Mouse (Mus musculus): Measurements from ENCODE around the gene Rhog.

DNA sequence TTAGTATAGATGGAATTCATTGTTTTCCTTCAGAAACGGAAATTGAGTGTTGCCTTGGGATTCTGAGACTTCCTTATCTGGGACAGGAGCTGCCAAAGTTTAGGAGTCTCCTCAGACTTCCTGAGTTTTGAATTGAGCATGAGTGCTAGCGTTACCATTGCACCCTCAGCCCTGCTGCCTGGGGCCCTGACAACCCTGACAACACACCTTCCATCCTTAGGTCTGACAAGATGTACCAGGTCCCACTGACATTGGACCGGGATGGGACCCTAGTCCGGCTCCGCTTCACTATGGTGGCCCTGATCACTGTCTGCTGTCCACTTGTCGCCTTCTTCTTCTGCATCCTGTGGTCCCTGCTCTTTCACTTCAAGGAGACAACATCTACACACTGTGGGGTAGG lies 29.8 kb downstream of the Rhog start:
- TF ChIP-seq POLR2A (IDR thresholded peaks at IDR 0.05; ENCODE audit: insufficient read length, low read depth) (no peak), MAX (IDR thresholded peaks at IDR 0.05; ENCODE audit: low read depth) (no peak), TCF12 (IDR thresholded peaks at IDR 0.05; ENCODE audit: insufficient read depth, poor library complexity, severe bottlenecking) (no peak), MYOD1 (IDR thresholded peaks at IDR 0.05; ENCODE audit: control insufficient read depth in 1 of 3, insufficient read length in 2 of 3, low read depth in 2 of 3) (no peak), POLR2AphosphoS2 (IDR thresholded peaks at IDR 0.05; ENCODE audit: insufficient read length, low read depth) (no peak), USF1 (IDR thresholded peaks at IDR 0.05; ENCODE audit: low read depth) (no peak), MYOG (IDR thresholded peaks at IDR 0.05; ENCODE audit: control insufficient read depth in 1 of 3, insufficient read depth in 1 of 3, insufficient read length in 2 of 3, low read depth in 2 of 3) (no peak), CEBPB (IDR thresholded peaks at IDR 0.05; ENCODE audit: insufficient read depth, poor library complexity, severe bottlenecking) (no peak)

Data from myocyte (in vitro differentiated cells).